Mouse (Mus musculus) thymus, adult 2 months (tissue): ENCODE measurements around the gene Nek5.
"Not testable (repeated sequence)": the region's sequence is repeated elsewhere in the genome, so short reads cannot be mapped to it uniquely, and the experiment has no call there.

ENCODE experiments used
- CTCF ChIP-seq: fragments of 200-500 bp; IDR thresholded peaks from 2 replicates; pipeline ENCODE4 v1.5.1; 2012; ENCODE audit warnings: mild to moderate bottlenecking, control low read depth, low read length, moderate library complexity, borderline replicate concordance; ENCODE audit not compliant: control insufficient read depth, poor library complexity, insufficient read depth; ENCODE audit errors: extremely low read depth
- POLR2A ChIP-seq: fragments of 200-500 bp; IDR thresholded peaks from 2 replicates; pipeline ENCODE4 v1.6.1; 2012; ENCODE audit warnings: mild to moderate bottlenecking, low read length, control low read depth, moderate library complexity; ENCODE audit not compliant: control insufficient read depth, poor library complexity, insufficient read depth; ENCODE audit errors: extremely low read depth

DNA sequence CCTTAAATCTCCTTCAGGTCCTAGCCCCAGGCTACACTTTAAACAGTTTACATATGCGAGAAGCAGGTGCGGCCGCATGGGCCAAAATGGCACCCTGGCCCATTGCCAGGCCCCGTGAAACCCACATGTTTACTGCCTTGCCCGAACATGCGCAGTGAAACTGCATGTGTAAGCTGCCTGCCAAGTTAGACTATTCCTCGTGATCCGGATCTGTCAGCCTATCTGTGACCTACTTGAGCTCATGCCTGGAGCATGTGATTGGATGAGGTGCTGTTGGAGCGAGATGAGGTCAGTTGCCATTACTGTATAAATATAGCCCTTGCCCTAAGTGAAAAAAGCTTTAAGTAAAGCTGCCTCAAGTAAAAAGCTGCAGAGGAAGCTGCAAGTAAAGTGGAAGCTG is 11.6 kb upstream of the Nek5 start:
- TF ChIP-seq CTCF, POLR2A: not testable (repeated sequence)
